Mouse (Mus musculus) ES-Bruce4 (cell line): Measurements from ENCODE around the gene Narf. TPM values are rescaled to one million over a fixed set of nuclear protein-coding genes. Genes with fewer than 3 reads are reported as not detected.

Experiments used
- H3K27ac ChIP-seq: 2 replicates; pipeline ENCODE4 v1.5.1; 2012; ENCODE audit warnings: low read length, inconsistent platforms; ENCODE audit not compliant: insufficient read depth
- H3K27me3 ChIP-seq: 2 replicates; pipeline ENCODE4 v1.6.1; 2012; ENCODE audit warnings: mild to moderate bottlenecking, low read length, inconsistent platforms; ENCODE audit not compliant: control insufficient read depth, poor library complexity, insufficient read depth, severe bottlenecking
- H3K36me3 ChIP-seq: 2 replicates; pipeline ENCODE4 v1.6.1; 2012; ENCODE audit warnings: inconsistent platforms, mild to moderate bottlenecking, low read length, moderate library complexity; ENCODE audit not compliant: control insufficient read depth, poor library complexity, insufficient read depth, severe bottlenecking
- H3K4me1 ChIP-seq: one replicate; pipeline ENCODE4 v1.8.1; 2011; ENCODE audit warnings: low read length; ENCODE audit not compliant: control insufficient read depth, insufficient read depth
- H3K4me3 ChIP-seq: 2 replicates; pipeline ENCODE4 v1.5.1; 2011; ENCODE audit warnings: low read depth, mild to moderate bottlenecking, low read length
- H3K9ac ChIP-seq: 2 replicates; pipeline ENCODE4 v1.6.1; 2012; ENCODE audit warnings: low read depth, mild to moderate bottlenecking, inconsistent platforms; ENCODE audit not compliant: poor library complexity, severe bottlenecking
- H3K9me3 ChIP-seq: replicated peaks from 2 replicates; pipeline ENCODE4 v1.6.1; 2012; ENCODE audit warnings: mild to moderate bottlenecking, low read length, inconsistent platforms; ENCODE audit not compliant: control insufficient read depth, poor library complexity, insufficient read depth, severe bottlenecking
- CTCF ChIP-seq: IDR thresholded peaks from one replicate; pipeline ENCODE4 v1.8.1; 2011; ENCODE audit warnings: low read depth, low read length
- EP300 ChIP-seq: IDR thresholded peaks from 2 replicates; pipeline ENCODE4 v1.6.1; 2011; ENCODE audit warnings: low read depth, low read length; ENCODE audit not compliant: insufficient read depth
- POLR2A ChIP-seq: IDR thresholded peaks from one replicate; pipeline ENCODE4 v1.8.1; 2011; ENCODE audit warnings: low read length; ENCODE audit not compliant: insufficient read depth
- polyA plus RNA-seq: library from polyadenylated mRNA; stranded (reverse); fragments of >200 nt; gene quantifications from 2 replicates; pipeline ENCODE4 v1.2.4, GENCODE M21; 2011; ENCODE audit warnings: low read depth; ENCODE audit not compliant: missing spikeins, insufficient read depth, insufficient read length

The Narf gene
- polyA plus RNA-seq, 1 experiment, result 20.3 TPM

DNA sequence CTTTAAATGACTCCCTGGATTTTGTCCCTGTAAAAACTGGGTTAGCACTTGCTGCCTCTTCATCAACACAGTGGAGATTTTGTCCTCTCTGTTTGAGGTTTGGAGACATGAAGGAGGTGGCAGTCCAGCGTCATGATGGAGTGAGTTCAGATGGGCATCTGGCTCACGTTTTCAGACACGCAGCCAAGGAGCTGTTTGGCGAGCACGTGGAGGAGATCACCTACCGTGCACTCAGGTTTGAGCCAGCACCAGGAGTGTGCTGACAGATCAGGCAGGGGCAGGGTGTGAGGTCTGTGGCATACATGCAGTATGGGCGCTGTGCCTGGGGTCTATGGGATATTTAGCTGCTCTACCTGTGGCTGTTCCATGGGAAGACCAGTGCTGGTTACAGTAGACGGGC lies 13.1 kb downstream of the Narf start:
- Histone ChIP-seq H3K4me1 (no peaks in the 10 kb centered on the region), H3K36me3 (no peaks in the 10 kb centered on the region), H3K27me3 (no peaks in the 10 kb centered on the region), H3K27ac (no peak overlapping the region), H3K4me3 (no peak overlapping the region), H3K9me3 (no peaks in the 10 kb centered on the region), H3K9ac (no peak overlapping the region)
- no peak for TF ChIP-seq POLR2A
- TF ChIP-seq CTCF, result no peak
- TF ChIP-seq EP300, result no peak

DNA sequence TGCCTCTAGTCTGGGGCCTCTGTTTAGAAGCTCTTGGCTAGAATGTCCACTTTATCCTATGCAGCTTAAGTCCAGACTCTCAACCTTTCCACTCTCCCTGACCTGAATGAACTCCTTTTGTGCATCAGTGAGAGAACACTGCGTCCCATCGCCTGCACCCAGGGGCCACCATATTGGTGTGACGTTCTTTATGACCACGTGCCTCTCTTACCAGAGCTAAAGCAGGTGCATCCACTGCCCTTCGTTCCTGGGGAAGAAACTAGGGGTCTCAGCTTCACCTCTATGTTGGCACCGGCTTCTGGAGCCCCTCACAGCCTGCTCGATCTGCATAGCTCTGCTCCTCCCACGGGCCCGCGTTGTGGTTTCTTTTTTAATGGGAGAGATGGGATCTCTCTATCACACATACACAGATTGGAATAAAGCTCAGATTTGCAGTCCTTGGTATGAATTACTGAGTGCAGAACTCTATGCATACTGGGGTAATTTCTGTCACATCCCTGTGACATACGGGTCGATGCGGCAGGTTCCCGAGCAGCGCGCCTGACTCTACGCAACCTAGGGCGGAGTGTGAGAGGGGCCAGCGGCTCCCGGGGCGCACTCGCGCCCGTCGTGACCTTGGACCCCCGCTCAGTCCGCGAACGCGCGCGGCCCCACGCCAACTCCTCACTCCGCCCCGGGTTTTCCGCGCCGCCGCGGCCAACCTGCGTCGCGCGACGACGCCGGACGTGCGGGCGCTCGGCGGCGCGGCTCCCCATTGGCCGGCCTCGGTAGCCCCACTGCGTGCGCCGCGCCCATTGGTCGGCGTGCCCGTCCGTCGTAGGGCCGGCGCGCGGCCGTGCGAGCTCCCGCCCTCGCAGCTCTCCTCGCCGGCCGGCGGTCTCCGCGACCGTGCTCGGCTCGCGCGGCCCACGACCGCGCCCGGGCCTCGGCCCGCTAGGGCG lies 22.4 kb downstream of the Narf start, which contains the start of gene Foxk2:
Gene Foxk2 (plus strand): TSS at position 831 of the 941 bp plus-strand sequence.
- Histone ChIP-seq H3K9ac (peak within 1 kb of the TSS; percentile 98), H3K27me3 (no peaks in the 10 kb centered on the region), H3K9me3 (no peaks in the 10 kb centered on the region), H3K4me3 (peak within 1 kb of the TSS; percentile 93), H3K27ac (no peak within 1 kb of the TSS), H3K36me3 (peaks cover 21% of the 10 kb centered on the region), H3K4me1 (no peaks in the 10 kb centered on the region)
- TF ChIP-seq EP300 (no peak), CTCF (no peak), POLR2A (no peak)

DNA sequence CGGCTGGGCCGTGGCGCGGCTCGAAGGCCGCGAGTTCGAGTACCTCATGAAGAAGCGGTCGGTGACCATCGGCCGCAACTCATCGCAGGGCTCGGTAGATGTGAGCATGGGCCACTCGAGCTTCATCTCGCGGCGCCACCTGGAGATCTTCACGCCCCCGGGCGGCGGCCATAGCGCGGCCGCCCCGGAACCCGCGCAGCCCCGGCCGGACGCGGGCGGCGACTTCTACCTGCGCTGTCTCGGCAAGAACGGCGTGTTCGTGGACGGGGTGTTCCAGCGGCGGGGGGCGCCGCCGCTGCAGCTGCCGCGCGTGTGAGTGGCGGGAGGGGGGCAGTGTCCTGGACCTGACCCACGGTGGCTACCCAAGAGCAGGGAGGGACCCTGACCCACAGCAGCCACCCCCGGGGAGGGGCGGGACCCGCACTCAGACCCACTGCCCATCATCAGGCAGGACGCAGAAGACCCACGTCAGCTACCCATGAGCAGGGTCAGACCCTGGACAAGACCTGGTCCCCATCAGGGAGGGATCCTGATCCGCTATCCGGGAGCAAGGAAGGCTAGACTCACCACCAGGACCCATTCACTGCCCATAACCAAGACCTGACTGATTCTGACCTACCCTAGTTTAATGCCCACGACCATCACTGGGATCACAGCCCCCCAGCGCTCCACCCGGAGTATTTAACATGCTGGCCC lies 23.3 kb downstream of the Narf start:
- no peaks in the 10 kb centered on the region for H3K9me3 ChIP-seq
- no peaks in the 10 kb centered on the region for H3K27me3 ChIP-seq
- no peak for TF ChIP-seq POLR2A
- TF ChIP-seq EP300, result no peak
- no peak for TF ChIP-seq CTCF
- H3K27ac ChIP-seq, result no peak overlapping the region
- peaks cover 21% of the 10 kb centered on the region for H3K36me3 ChIP-seq
- H3K4me1 ChIP-seq, result no peaks in the 10 kb centered on the region
- peak overlapping the region; percentile 88 for H3K4me3 ChIP-seq
- peak overlapping the region; percentile 98 for H3K9ac ChIP-seq

DNA sequence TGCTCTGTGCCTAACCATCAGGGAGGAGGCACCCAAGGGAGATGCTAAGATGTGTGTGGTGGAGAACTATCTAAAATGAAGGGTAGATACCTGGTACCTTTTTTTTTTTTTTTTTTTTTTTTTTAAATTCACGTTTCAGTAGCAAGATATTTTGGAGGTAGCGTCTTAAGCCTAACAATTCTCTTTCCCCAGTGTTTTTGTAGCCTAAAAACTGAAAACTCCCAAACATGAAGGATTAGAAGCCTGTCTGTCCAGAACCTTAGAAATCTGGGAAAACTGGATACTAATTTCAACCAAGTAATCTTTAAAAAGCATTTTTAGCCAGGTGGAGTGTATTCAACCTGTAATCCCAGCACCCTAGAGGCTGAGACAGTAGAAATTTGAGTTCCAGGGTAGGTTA lies 24.0 kb downstream of the Narf start:
- Histone ChIP-seq H3K27me3 (no peaks in the 10 kb centered on the region), H3K9me3 (no peaks in the 10 kb centered on the region), H3K9ac (peak overlapping the region; percentile 98), H3K36me3 (peaks cover 23% of the 10 kb centered on the region), H3K4me3 (peak overlapping the region; percentile 88), H3K4me1 (no peaks in the 10 kb centered on the region), H3K27ac (no peak overlapping the region)
- TF ChIP-seq POLR2A, result no peak
- TF ChIP-seq CTCF, result no peak
- TF ChIP-seq EP300, result no peak

DNA sequence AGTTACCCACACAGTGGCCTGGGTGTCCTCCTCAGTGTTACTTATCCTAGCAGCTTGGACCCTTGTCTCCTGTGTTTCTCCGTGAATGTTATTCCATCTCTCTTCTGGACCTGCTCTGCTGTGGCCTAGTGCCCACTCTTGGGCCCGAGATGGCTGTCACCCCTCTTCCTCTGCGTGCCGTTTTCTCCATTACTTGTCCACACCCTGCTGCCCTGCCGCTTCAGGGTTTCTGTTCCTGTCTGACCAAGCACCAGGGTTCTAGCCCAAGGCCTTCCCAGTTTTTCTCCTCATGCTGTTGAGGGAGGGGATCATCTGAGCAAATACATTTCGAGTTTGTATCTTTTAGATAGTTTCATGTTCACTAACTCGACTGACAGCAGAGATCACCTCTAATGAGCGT lies 40.5 kb downstream of the Narf start:
- Histone ChIP-seq H3K27me3 (no peaks in the 10 kb centered on the region), H3K4me1 (no peaks in the 10 kb centered on the region), H3K36me3 (peaks cover 6% of the 10 kb centered on the region; the same call in 1 of the 2 replicates), H3K4me3 (no peak overlapping the region), H3K9me3 (no peaks in the 10 kb centered on the region), H3K9ac (no peak overlapping the region), H3K27ac (no peak overlapping the region)
- TF ChIP-seq CTCF (no peak), EP300 (no peak), POLR2A (no peak)
